Mouse (Mus musculus) heart, postnatal 14 days (tissue): ENCODE data around the gene Smn1. TPM values are rescaled to one million over a fixed set of nuclear protein-coding genes. Genes with fewer than 3 reads are reported as not detected.
"Not testable (repeated sequence)": the region's sequence is repeated elsewhere in the genome, so short reads cannot be mapped to it uniquely, and the experiment has no call there.

Source experiments
- DNase-seq, 2 experiments: peaks; one replicate each; pipeline ENCODE4 v3.0.0; 2021 to 2022
- intact Hi-C: fragments of 180-260 bp; cut with DNase I; formaldehyde crosslinking; loops from one replicate; pipeline ENCODE4 v1.15.1; 2025
- long read RNA-seq, 2 experiments: library from polyadenylated mRNA; stranded (forward); transcript quantifications; one replicate each; pipeline ENCODE4 v2.0.0; 2021
- total RNA-seq, 2 experiments: library from RNA; stranded (reverse); gene quantifications; 2 replicates each; pipeline ENCODE4 v1.2.3; 2021

The Smn1 gene
- 10 to 100 TPM; 16.2 to 17.3 TPM for total RNA-seq
- long read RNA-seq, experiment 1, transcript Smn1-201 (9 exons, 1,222 nt): major isoform, 10 of 12 reads
- long read RNA-seq, experiment 1, partial matches to known transcripts: 1 of 12 reads
- long read RNA-seq, experiment 1, other reads (novel, unspliced or antisense): 1 of 12 reads
- long read RNA-seq, experiment 2, transcript Smn1-201 (9 exons, 1,222 nt): major isoform, 11 of 11 reads
- long read RNA-seq, experiment 2, partial matches to known transcripts: 0 of 11 reads
- long read RNA-seq, experiment 2, other reads (novel, unspliced or antisense): 0 of 11 reads

GRCm38 (mm10) chr13:100124423-100125257 is at the start of gene Smn1:
Gene Smn1, plus strand, starts transcription at chr13:100124852.
- intact Hi-C loops: loop anchor here (1.0 kb wide), 1 partner anchor 8 kb away; no protein-coding TSS in a partner anchor
- DNase-seq: peak; percentile 91 to 92

- no peak for DNase-seq
- intact Hi-C loops: no loop called here
These were observed 25.8 kb upstream of the Smn1 start for GRCm38 (mm10) chr13:100098808-100099207.

- intact Hi-C loops: no loop called here
- no peak for DNase-seq
These were observed 21.5 kb upstream of the Smn1 start for GRCm38 (mm10) chr13:100103052-100103658.

GRCm38 (mm10) chr13:100103748-100104254 is 20.9 kb upstream of the Smn1 start, which contains the start of gene Bdp1:
Gene Bdp1, minus strand, starts transcription at chr13:100104070.
- intact Hi-C loops: no loop called here

GRCm38 (mm10) chr13:100107652-100108472 is 16.8 kb upstream of the Smn1 start, which contains the start of gene Serf1:
Gene Serf1, plus strand, starts transcription at chr13:100108012.
- DNase-seq: peak; percentile 84 to 90
- intact Hi-C loops: no loop called here

More at GRCm38 (mm10) chr13:100103748-100104254, 20.9 kb upstream of the Smn1 start, which contains the start of gene Bdp1:
- peak; percentile 95 to 99 for DNase-seq

- intact Hi-C loops: loop anchor here (5.0 kb wide), 1 partner anchor 280 kb away; no protein-coding TSS in a partner anchor
- DNase-seq: peak in 1 of 2 experiments; percentile 7
These were observed 12.3 kb upstream of the Smn1 start for GRCm38 (mm10) chr13:100112218-100112972.

- intact Hi-C loops: loop anchor here (1.0 kb wide), 1 partner anchor 8 kb away; no protein-coding TSS in a partner anchor
- no peak for DNase-seq
These were observed 682 bp upstream of the Smn1 start for GRCm38 (mm10) chr13:100123970-100124369.

- DNase-seq: no peak
- intact Hi-C loops: no loop called here
These were observed 599 bp downstream of the Smn1 start for GRCm38 (mm10) chr13:100125258-100125643.

GRCm38 (mm10) chr13:100141646-100142314 is 17.1 kb downstream of the Smn1 start:
- no peak for DNase-seq
- intact Hi-C loops: no loop called here

- intact Hi-C loops: no loop called here
- DNase-seq: peak in 1 of 2 experiments; percentile 2
These were observed 28.0 kb downstream of the Smn1 start for GRCm38 (mm10) chr13:100152659-100153058.

- intact Hi-C loops: no loop called here
These were observed 32.0 kb downstream of the Smn1 start for GRCm38 (mm10) chr13:100156624-100157023.

GRCm38 (mm10) chr13:100161171-100161870 is 36.7 kb downstream of the Smn1 start:
- DNase-seq, intact Hi-C loops: not testable (repeated sequence)

More at GRCm38 (mm10) chr13:100156624-100157023, 32.0 kb downstream of the Smn1 start:
- no peak for DNase-seq

- DNase-seq, intact Hi-C loops: not testable (repeated sequence)
These were observed 37.8 kb downstream of the Smn1 start for GRCm38 (mm10) chr13:100162467-100162866.

- DNase-seq, intact Hi-C loops: not testable (repeated sequence)
These were observed 41.7 kb downstream of the Smn1 start for GRCm38 (mm10) chr13:100166378-100166777.

GRCm38 (mm10) chr13:100174360-100174759 is 49.7 kb downstream of the Smn1 start:
- DNase-seq, intact Hi-C loops: not testable (repeated sequence)

GRCm38 (mm10) chr13:100183111-100183510 is 58.5 kb downstream of the Smn1 start:
- DNase-seq, intact Hi-C loops: not testable (repeated sequence)
